In the genomic region with DNA sequence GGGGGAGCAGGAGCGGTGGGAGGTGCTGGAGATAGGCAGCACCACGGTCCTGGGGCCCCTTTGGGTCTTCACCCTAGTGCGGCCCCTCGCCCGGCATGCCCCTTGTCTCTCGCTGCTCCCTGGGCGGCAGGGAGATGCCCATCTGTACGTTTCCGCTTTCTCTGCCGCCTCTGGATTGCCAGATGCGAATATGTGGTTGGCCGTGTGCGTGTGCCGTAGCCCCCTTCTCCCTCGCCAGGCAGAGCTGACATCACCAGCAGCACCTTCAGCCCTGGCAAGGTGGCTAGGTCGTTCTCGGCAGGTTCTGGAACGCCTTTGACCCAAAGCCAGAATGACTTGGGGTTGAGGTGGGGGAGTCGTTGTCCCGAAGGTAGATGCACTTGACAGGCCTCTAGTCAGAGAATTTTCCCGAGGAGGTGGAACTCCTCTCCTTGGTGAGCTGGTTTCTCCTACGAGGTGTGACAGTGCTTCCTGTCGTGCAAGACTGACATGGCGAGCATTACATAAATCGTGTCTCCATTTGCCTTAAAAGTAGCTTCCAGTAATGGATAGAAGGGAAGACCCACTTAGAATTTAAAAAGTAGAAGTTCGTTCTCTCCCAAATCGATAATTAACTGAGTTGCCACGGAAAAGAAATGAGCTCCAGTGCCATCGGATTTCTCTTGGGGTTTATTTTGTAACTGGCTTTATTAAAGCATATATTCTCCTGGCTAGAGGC, we compare ENCODE assay signal across 8 mouse cellular contexts. TPM values are rescaled to one million over a fixed set of nuclear protein-coding genes. Genes with fewer than 3 reads are reported as not detected.
DNase-seq lines count a peak whose midpoint lies in the region; ATAC-seq lines count a peak whose summit lies in the region.

No protein-coding gene starts in this region.

- H3K9me3 ChIP-seq in forebrain, embryonic 13.5 days (replicated peaks), result no peaks in the 10 kb centered on the region
- H3K9me3 ChIP-seq in limb, embryonic 13.5 days, result no peaks in the 10 kb centered on the region
- H3K9me3 ChIP-seq in neural tube, embryonic 15.5 days (replicated peaks), result no peaks in the 10 kb centered on the region

- H3K36me3 ChIP-seq in forebrain, embryonic 13.5 days (ENCODE audit: poor library complexity, severe bottlenecking), result peaks cover 32% of the 10 kb centered on the region
- H3K36me3 ChIP-seq in limb, embryonic 13.5 days, result peaks cover 27% of the 10 kb centered on the region
- H3K36me3 ChIP-seq in neural tube, embryonic 15.5 days, result peaks cover 31% of the 10 kb centered on the region

- H3K9ac ChIP-seq in forebrain, embryonic 13.5 days, result peak overlapping the region; percentile 98
- H3K9ac ChIP-seq in limb, embryonic 13.5 days, result peak overlapping the region; percentile 95
- H3K9ac ChIP-seq in neural tube, embryonic 15.5 days (replicated peaks), result peak overlapping the region; percentile 99

- no peaks in the 10 kb centered on the region for H3K27me3 ChIP-seq in forebrain, embryonic 13.5 days
- no peaks in the 10 kb centered on the region for H3K27me3 ChIP-seq in limb, embryonic 13.5 days
- H3K27me3 ChIP-seq in neural tube, embryonic 15.5 days (replicated peaks), result no peaks in the 10 kb centered on the region

- peak overlapping the region; percentile 82 for H3K4me2 ChIP-seq in forebrain, embryonic 13.5 days
- H3K4me2 ChIP-seq in limb, embryonic 13.5 days (replicated peaks), result peak overlapping the region; percentile 96
- H3K4me2 ChIP-seq in neural tube, embryonic 15.5 days, result peak overlapping the region; percentile 91

- DNase-seq in kidney, adult 11 months, result peak; percentile 36
- DNase-seq in kidney, adult 18-20 months, result no peak
- peak; percentile 83 for DNase-seq in A20 (ENCODE audit: low read depth, low spot score)
- DNase-seq in brain, adult 2 months (ENCODE audit: low read depth, low spot score), result peak; percentile 79
- no peak for DNase-seq in right cerebral cortex, postnatal 25 days

- peaks cover 36% of the 10 kb centered on the region for H3K4me1 ChIP-seq in forebrain, embryonic 13.5 days
- peaks cover 33% of the 10 kb centered on the region for H3K4me1 ChIP-seq in limb, embryonic 13.5 days
- H3K4me1 ChIP-seq in neural tube, embryonic 15.5 days, result peaks cover 38% of the 10 kb centered on the region

- peak; percentile 23; the same call in 1 of the 2 replicates for ATAC-seq in forebrain, embryonic 13.5 days
- ATAC-seq in limb, embryonic 13.5 days (ENCODE audit: low FRiP score, low read depth), result no peak
- ATAC-seq in neural tube, embryonic 15.5 days (ENCODE audit: low FRiP score), result peak; percentile 24; the same call in 1 of the 2 replicates

- peak overlapping the region; percentile 98 for H3K4me3 ChIP-seq in forebrain, embryonic 13.5 days
- H3K4me3 ChIP-seq in limb, embryonic 13.5 days, result peak overlapping the region; percentile 99
- H3K4me3 ChIP-seq in neural tube, embryonic 15.5 days (replicated peaks), result peak overlapping the region; percentile 99

- H3K27ac ChIP-seq in forebrain, embryonic 13.5 days, result peak overlapping the region; percentile 89
- H3K27ac ChIP-seq in limb, embryonic 13.5 days, result peak overlapping the region; percentile 88
- peak overlapping the region; percentile 93 for H3K27ac ChIP-seq in neural tube, embryonic 15.5 days (replicated peaks)

- WGBS in forebrain, embryonic 13.5 days, result 6% methylated on average over 29 of the region's 29 CpGs
- WGBS in limb, embryonic 13.5 days, result 6% methylated on average over 29 of the region's 29 CpGs
- 4% methylated on average over 28 of the region's 29 CpGs for WGBS in neural tube, embryonic 15.5 days

RNA-seq across cellular contexts. Expression of a gene that starts 1.6 kb away (rescaled TPM):
- 1,816 and 2,096 TPM in 2 replicates for polyA plus RNA-seq in forebrain, embryonic 13.5 days (2015; fragmentation: Nextera tagmentation; extraction: Ambion mirVana)
- polyA plus RNA-seq in limb, embryonic 13.5 days (2015; fragmentation: Nextera tagmentation; extraction: Ambion mirVana), result 1,164 and 1,190 TPM in 2 replicates
- polyA plus RNA-seq in neural tube, embryonic 15.5 days (2015; fragmentation: Nextera tagmentation; extraction: Ambion mirVana), result 2,749 and 3,020 TPM in 2 replicates

RNA-seq across cellular contexts. Expression of a gene that starts 41.4 kb away (rescaled TPM):
- 14.6 and 15.7 TPM in 2 replicates for polyA plus RNA-seq in forebrain, embryonic 13.5 days (2015; fragmentation: Nextera tagmentation; extraction: Ambion mirVana)
- polyA plus RNA-seq in limb, embryonic 13.5 days (2015; fragmentation: Nextera tagmentation; extraction: Ambion mirVana), result 15.2 and 15.5 TPM in 2 replicates
- 10.4 and 11.8 TPM in 2 replicates for polyA plus RNA-seq in neural tube, embryonic 15.5 days (2015; fragmentation: Nextera tagmentation; extraction: Ambion mirVana)

Comparison
In these comparisons a context has a peak if more than half of its experiments do, and no peak if none do; other contexts are left out.
1. DNase-seq: peak in kidney, adult 11 months (single experiment), A20 (single experiment) and brain, adult 2 months (single experiment); none in kidney, adult 18-20 months (single experiment) and right cerebral cortex, postnatal 25 days (single experiment).
2. Peak in every context shown above with its lines, with median percentiles within 50 percentile points of each other: H3K27ac ChIP-seq, H3K4me2 ChIP-seq, H3K4me3 ChIP-seq and H3K9ac ChIP-seq.